Mouse (Mus musculus) adrenal gland, postnatal 36 days (tissue): ENCODE measurements at regions not wholly inside any gene's neighbourhood (a gene's known extent, or its start where the extent isn't known, plus 50 kb on each side); places are given as distances from the start of the nearest gene placed in this dataset.

Experiments used
- DNase-seq, 2 experiments: peaks; one replicate each; pipeline ENCODE4 v3.0.0; 2021; ENCODE audit warnings: mixed read lengths in 1 of 2

DNA sequence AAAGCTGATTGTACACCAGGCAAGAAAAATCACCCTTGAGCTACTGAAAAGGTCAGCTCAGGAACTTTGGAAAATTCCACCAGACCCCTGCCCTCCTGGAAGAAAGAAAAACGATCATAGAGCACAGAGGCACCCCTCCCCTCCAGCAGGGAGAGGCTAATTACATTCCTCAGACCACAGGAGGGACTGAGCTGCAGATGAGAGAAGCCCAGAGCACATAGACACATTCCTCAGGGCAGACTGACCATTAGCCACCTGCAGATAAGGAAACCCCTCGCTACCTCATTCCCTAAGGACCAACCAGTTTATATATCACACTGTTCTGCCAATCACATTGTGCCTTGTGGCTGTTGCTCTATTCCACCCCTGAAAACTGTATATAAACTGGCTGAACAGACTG, 230.3 kb downstream of the Parp8 start:
- no peak for DNase-seq

- DNase-seq: no peak
Observed at GRCm38 (mm10) chr13:116781616-116782015, 243.7 kb downstream of the Parp8 start.

GRCm38 (mm10) chr13:116765491-116765890, 259.8 kb downstream of the Parp8 start:
- DNase-seq: no peak

DNA sequence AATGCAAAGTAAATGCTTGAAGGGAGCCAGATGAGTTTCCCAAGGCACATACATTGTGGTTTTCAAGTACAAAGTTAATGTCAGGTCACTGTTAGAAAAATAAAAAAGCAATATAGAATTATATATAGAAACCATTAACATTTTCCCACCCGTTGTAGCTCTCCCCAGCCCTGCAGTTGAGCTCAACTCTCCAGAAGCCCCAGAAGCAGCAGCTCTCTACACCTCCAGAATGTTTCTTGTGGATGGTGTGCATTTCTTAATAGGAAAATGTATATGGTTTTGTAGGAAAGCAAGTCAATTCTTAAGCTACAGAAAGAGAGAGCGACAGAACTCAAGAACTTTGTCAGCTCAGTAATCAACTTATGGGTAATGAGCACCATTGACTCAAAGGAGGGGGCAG, 265.4 kb downstream of the Parp8 start:
- no peak for DNase-seq

DNA sequence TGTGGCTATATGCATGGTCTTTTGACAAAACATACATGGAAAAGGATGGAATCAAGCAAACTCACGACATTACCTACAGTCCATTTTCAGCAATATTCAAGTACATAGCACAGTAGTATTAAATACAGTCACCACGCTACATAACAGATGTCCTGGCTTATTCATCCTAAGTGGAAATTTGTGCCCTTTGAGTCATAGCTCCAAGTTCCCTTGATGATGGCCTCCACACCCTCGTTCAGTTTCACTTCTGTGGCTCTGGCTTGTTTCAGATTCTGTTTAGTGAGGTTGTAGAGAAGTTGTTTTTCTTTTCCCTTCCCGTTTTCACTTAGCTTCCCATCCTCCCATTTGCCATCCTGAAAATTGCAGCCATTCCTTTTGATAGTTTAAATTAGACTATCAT, 284.5 kb downstream of the Parp8 start:
- no peak for DNase-seq

- peak in 1 of 2 experiments; percentile 9 for DNase-seq
Observed at GRCm38 (mm10) chr13:116723361-116724153, 301.8 kb downstream of the Parp8 start.

DNA sequence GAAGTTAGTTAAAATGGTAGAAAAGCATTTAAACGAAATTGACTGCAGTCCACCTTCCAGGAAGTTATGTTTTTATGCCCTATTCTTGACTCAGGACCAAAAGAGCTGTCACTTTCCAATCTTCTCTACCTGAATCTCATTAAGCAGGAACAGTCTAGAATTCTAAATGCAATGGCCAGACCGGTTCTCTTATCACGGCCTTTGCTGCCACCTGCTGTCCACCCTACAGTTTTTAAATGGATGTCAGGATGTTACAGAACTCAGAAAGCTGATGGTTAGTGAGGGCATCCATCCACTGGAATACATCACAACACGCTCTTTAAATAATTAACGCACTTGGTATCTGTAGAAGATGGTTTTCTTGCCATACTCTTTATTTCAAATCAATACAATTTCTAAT, 310.5 kb downstream of the Parp8 start:
- DNase-seq: peak; percentile 59 to 73

DNA sequence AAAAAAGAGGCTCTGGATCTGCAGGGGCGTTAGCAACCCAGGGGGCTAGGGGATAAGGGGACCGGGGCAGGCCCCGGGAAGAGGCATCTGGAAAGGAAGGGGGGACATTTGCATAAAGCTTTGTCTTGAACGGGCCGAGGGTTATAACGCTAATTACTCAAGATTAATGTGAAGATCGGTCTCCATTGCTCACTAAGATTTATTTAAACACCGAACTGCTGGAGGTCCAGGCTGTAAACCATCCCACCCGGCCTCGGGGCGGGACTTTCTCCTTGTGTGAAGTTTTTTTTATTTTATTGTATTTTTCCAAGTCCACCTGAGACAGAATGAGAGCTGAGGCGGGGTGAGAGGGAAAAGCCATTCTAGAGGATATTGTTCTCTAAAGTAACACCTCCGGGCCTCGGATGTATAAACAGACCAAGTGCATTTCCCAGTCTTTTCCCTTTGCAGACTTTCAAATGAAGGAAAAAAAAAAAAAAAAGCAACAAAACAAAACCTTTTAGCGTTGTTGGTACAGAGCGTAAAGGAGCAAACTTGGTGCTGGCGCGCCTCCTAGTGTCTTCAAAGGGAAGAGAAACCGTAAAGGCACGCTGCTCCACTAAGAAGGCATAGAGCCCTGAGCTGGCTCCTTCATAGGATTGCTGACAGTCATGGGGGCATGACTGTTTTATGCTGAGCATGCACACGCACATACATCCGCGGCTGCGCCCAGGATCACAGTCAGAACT, 313.3 kb downstream of the Parp8 start:
- peak; percentile 69 to 79 for DNase-seq

GRCm38 (mm10) chr13:116711148-116711865, 314.0 kb downstream of the Parp8 start:
- peak; percentile 10 to 26 for DNase-seq

GRCm38 (mm10) chr13:116709671-116710070, 315.7 kb downstream of the Parp8 start:
- no peak for DNase-seq

DNA sequence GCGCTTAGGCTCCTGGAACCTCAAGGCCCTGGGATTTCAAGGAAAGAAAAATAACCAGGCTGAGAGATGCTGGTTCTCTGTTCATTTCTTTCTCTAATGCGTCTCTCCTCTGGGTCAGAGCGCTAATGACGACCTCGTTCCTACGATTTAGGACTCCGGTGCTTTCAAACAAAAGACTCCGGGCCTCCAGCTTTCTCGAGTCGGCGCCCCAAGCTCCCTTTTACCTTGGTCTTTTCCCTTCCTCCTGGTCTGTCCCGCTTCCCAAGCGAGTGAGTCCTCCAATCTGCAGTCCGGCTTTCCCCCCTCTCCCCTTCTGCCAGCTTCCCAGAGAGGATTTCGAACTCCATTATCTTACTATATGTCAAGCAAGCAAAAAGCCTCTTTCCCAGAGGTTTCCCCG, 316.5 kb downstream of the Parp8 start:
- no peak for DNase-seq

GRCm38 (mm10) chr13:116708456-116708780, 316.9 kb downstream of the Parp8 start:
- DNase-seq: no peak

DNA sequence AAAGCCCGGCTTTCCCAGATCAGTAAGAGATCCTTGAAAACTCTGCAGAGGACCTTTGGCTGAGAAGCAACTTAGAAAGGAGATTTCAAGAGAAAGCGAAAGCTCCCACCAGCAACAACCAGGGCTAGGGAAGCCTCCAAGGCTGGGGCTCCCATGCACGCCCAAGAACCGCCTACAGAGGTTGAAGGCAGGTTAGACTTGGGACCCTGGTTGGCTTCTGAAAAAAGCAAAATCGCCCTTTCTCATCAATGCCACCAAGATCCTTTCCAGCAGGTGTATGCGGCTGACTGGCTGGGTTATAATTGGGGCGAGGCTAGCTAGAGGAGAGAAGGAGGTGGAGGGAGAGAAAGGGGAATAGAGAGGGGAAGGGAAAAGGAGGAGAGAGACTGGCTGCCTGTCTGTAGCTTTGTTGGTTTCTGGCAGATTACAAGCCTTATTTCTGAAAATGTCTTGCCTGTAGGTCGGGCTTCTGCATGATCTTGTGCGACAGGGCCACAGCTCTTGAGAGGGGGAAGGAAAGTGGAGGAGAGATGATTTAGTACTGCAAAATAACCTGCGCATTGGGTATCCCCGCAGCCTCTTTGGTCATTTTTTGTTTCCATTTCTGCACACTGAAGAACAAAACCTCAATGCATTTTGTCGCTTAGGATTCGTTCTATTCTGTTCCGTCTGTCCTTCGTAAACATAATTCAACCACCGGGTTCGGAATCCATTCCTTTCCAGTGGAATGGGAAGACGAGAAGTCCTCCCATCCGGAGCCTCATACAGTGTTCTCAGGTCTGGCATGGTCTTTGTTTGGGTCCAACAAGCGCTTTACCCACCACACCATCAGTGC, 317.5 kb downstream of the Parp8 start:
- no peak for DNase-seq

DNA sequence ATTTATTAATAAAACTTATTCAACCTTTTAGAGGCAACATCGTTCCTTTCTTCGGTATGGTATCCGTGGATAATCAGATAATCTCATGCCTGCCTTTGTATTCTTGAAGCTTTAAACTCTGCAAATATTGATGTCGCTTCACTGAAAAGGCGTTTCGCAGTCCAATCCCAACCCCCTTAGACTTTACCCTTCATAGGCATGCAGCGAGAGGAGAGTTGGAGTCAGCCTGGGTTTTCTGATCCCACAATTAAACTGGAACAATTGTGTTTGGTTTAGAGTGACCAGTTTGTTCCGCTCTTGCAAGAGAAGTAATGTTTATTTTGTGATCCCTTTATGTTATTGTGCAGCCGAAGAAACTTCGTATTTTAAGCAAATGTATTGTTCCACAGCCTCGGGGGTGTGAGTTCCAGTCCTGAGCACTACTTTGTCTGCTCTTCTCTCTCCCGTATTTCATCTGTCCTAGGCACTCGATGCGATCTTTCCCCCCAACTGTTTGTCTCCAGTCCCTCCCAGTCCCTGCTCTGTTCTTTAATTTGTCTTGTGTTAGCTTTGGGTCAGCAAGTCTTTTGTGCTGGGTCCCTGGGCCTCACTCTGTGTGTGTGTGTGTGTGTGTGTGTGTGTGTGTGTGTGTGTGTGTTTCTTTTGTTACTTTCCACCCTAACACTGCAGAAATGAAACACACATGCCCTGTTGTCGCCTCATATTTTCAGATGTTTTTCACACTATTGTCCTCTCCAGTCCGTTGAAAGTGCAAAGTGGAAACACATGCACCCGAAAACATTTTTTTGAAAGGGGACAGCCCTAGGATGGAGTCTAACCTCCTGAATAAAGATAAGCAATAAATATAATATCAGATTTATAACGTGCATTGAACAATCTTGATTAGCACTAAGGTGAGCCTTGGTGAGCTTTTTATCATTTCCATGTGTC, 318.7 kb downstream of the Parp8 start:
- DNase-seq: no peak

DNA sequence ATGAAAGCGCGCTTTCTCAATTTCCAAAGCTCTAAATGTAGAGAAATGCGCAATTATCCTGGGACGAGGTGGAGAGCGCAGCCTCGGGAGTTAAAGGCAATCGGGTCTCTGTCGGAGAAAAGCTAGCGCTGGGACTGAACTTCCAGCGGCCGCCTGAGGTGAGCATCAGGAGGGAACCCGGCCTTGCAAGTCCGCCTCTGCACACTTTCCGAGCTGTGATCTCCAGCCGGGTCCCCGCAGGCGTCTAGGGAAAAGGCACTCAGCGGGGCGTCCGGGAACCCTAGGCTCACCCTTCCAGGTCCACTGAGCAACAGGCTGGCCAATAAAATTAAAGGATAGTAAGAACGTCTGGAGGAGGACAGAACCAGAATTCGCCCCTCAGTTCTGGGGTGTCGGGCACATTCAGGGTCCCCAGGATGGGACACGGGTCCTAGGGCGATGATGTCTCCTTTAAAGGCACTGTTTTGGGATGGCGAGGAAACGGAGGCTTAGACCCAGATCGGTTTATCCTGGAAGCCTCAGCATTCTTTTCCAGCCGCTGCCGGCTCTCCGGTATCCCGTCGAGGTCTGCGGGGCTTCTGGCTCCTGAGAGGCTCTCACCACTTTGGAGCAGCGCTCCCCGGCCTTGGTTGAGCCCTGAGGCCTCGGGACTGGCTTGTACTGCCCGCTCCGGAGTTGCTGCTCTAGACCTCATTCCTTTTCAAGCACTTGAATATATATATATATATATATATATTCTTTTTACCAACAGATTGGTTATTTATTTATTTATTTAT, 319.5 kb downstream of the Parp8 start:
- DNase-seq: no peak

GRCm38 (mm10) chr13:116688714-116689113, 336.6 kb downstream of the Parp8 start:
- no peak for DNase-seq
